In genomic region chr10:19907246-19907804, GRCm38 (mm10) we compare ENCODE assay signal across 8 mouse cellular contexts. TPM values are rescaled to one million over a fixed set of nuclear protein-coding genes. Genes with fewer than 3 reads are reported as not detected.
DNase-seq lines count a peak whose midpoint lies in the region; ATAC-seq and TF ChIP-seq lines count a peak whose summit lies in the region.

TSS of gene Pex7 (minus strand) at chr10:19907689.

- peak within 1 kb of the TSS; percentile 95 for H3K4me3 ChIP-seq in forebrain, embryonic 15.5 days
- H3K4me3 ChIP-seq in lung, adult 2 months (replicated peaks; ENCODE audit: extremely low read depth, low read depth, low read length) = peak within 1 kb of the TSS; percentile 90
- peak within 1 kb of the TSS; percentile 71 for H3K4me3 ChIP-seq in olfactory bulb, adult 2 months (ENCODE audit: insufficient read depth, low read depth, low read length)
- peak within 1 kb of the TSS; percentile 97 for H3K4me3 ChIP-seq in thymus, adult 2 months (ENCODE audit: control insufficient read depth, insufficient read depth, low read length)

- peak within 1 kb of the TSS; percentile 99 for H3K27ac ChIP-seq in forebrain, embryonic 15.5 days (replicated peaks)
- peak within 1 kb of the TSS; percentile 85 for H3K27ac ChIP-seq in olfactory bulb, adult 2 months (ENCODE audit: insufficient read depth, low read depth, low read length)
- H3K27ac ChIP-seq in thymus, adult 2 months (ENCODE audit: control insufficient read depth, insufficient read depth, low read length) = peak within 1 kb of the TSS; percentile 76

- peak; percentile 99 for ATAC-seq in forebrain, embryonic 15.5 days (replicated peaks)

- peak; percentile 55; the same call in 1 of the 2 replicates for TF ChIP-seq POLR2A in lung, adult 2 months (IDR thresholded peaks at IDR 0.05; ENCODE audit: borderline replicate concordance, extremely low read depth, low read depth, low read length)
- peak; percentile 89 for TF ChIP-seq POLR2A in olfactory bulb, adult 2 months (IDR thresholded peaks at IDR 0.05; ENCODE audit: insufficient read depth, low read depth, low read length)
- peak; percentile 66 for TF ChIP-seq POLR2A in thymus, adult 2 months (IDR thresholded peaks at IDR 0.05; ENCODE audit: control insufficient read depth, extremely low read depth, insufficient read depth, low read length, poor library complexity)

- intact Hi-C loops in heart, postnatal 25 days (cut with DNase I) = no loop called here

- WGBS in forebrain, embryonic 15.5 days = under 1% methylated on average over 60 of the region's 60 CpGs
- under 1% methylated on average over 60 of the region's 60 CpGs for WGBS in lung, adult 2 months
- WGBS in olfactory bulb, adult 2 months = under 1% methylated on average over 60 of the region's 60 CpGs
- whole genome bisulfite sequencing in thymus, adult 2 months = under 1% methylated on average over 58 of the region's 60 CpGs

- peak; percentile 72 for TF ChIP-seq CTCF in lung, adult 2 months (IDR thresholded peaks at IDR 0.05; ENCODE audit: insufficient read depth, low read length)
- TF ChIP-seq CTCF in olfactory bulb, adult 2 months (IDR thresholded peaks at IDR 0.05; ENCODE audit: insufficient read depth, low read depth, low read length) = peak; percentile 99
- peak; percentile 99 for TF ChIP-seq CTCF in thymus, adult 2 months (IDR thresholded peaks at IDR 0.05; ENCODE audit: borderline replicate concordance, control insufficient read depth, extremely low read depth, insufficient read depth, low read length, poor library complexity)

- DNase-seq in ES-CJ7 (ENCODE audit: low read depth, low spot score) = peak; percentile 94
- DNase-seq in cerebellum, adult 11 months = peak; percentile 94
- DNase-seq in heart, postnatal 25 days (ENCODE audit: low spot score) = peak; percentile 86
- peak; percentile 89 to 97 for DNase-seq in layer of hippocampus, adult 18-20 months (ENCODE audit: low spot score in 2 of 2)
- peak; percentile 94 for DNase-seq in lung, adult 2 months
- DNase-seq in thymus, adult 2 months = peak; percentile 87

- H3K4me2 ChIP-seq in forebrain, embryonic 15.5 days (replicated peaks) = peak within 1 kb of the TSS; percentile 25

- H3K27me3 ChIP-seq in forebrain, embryonic 15.5 days = no peaks in the 10 kb centered on the region
- no peaks in the 10 kb centered on the region for H3K27me3 ChIP-seq in thymus, adult 2 months (ENCODE audit: control insufficient read depth, insufficient read depth, low read length)

- no peaks in the 10 kb centered on the region for H3K4me1 ChIP-seq in forebrain, embryonic 15.5 days
- no peaks in the 10 kb centered on the region; the same call in 1 of the 2 replicates for H3K4me1 ChIP-seq in lung, adult 2 months (ENCODE audit: control insufficient read depth, insufficient read depth, low read length)
- peaks cover 5% of the 10 kb centered on the region for H3K4me1 ChIP-seq in olfactory bulb, adult 2 months (ENCODE audit: control insufficient read depth, insufficient read depth, low read length)
- peaks cover 2% of the 10 kb centered on the region for H3K4me1 ChIP-seq in thymus, adult 2 months (replicated peaks; ENCODE audit: control insufficient read depth, insufficient read depth, low read length)

- H3K9me3 ChIP-seq in forebrain, embryonic 15.5 days = no peaks in the 10 kb centered on the region

- no peaks in the 10 kb centered on the region for H3K36me3 ChIP-seq in forebrain, embryonic 15.5 days
- no peaks in the 10 kb centered on the region for H3K36me3 ChIP-seq in thymus, adult 2 months (ENCODE audit: control insufficient read depth, insufficient read depth, low read length)

- H3K9ac ChIP-seq in forebrain, embryonic 15.5 days (replicated peaks) = peak within 1 kb of the TSS; percentile 91

RNA-seq across cellular contexts. Expression of gene Pex7, which starts in this region (rescaled TPM):
- polyA plus RNA-seq in forebrain, embryonic 15.5 days (2015; fragmentation: Nextera tagmentation; extraction: Ambion mirVana) = 26.4 and 27.7 TPM in 2 replicates
- 10 to 100 TPM; 25.5 to 28.9 TPM for total RNA-seq in heart, postnatal 25 days (2021)
- 10 to 100 TPM; 22.8 to 23.2 TPM for total RNA-seq in layer of hippocampus, adult 18-20 months (2021)
- 24.9 and 36.7 TPM in 2 replicates for polyA plus RNA-seq in lung, adult 2 months (2012; rRNA removed)
- polyA plus RNA-seq in olfactory bulb, adult 2 months (2012; ENCODE audit: insufficient read depth, insufficient read length, low replicate concordance, missing spikeins) = not detected in 2 replicates
- polyA plus RNA-seq in thymus, adult 2 months (2012; rRNA removed) = 26.1 and 27.2 TPM in 2 replicates

Comparison
In these comparisons a context has a peak if more than half of its experiments do, and no peak if none do; other contexts are left out.
1. Peak in every context shown above with its lines: DNase-seq, ATAC-seq, H3K4me3 ChIP-seq and H3K27ac ChIP-seq.